Mouse (Mus musculus) midbrain, embryonic 13.5 days (tissue): Measurements from ENCODE around the gene Wwox. TPM values are rescaled to one million over a fixed set of nuclear protein-coding genes. Genes with fewer than 3 reads are reported as not detected.

Experiments
- ATAC-seq: fragments of 200-750 bp; cut with Nextera tagmentation; 2 replicates; pipeline ENCODE4 v1.8.0; 2017; ENCODE audit warnings: mild to moderate bottlenecking, moderate TSS enrichment, moderate library complexity
- H3K27ac ChIP-seq: fragments of 300-500 bp; sonication (generic); 2 replicates; pipeline ENCODE4 v1.5.1; 2015; ENCODE audit warnings: inconsistent platforms, mild to moderate bottlenecking, moderate library complexity
- H3K27me3 ChIP-seq: fragments of 300-500 bp; sonication (generic); 2 replicates; pipeline ENCODE4 v1.6.1; 2015; ENCODE audit warnings: mild to moderate bottlenecking, inconsistent platforms
- H3K36me3 ChIP-seq: fragments of 300-500 bp; sonication (generic); 2 replicates; pipeline ENCODE4 v1.6.1; 2015; ENCODE audit warnings: mild to moderate bottlenecking, inconsistent platforms
- H3K4me1 ChIP-seq: fragments of 300-500 bp; sonication (generic); replicated peaks from 2 replicates; pipeline ENCODE4 v1.6.1; 2015; ENCODE audit warnings: inconsistent platforms
- H3K4me2 ChIP-seq: fragments of 300-500 bp; sonication (generic); replicated peaks from 2 replicates; pipeline ENCODE4 v1.6.1; 2015; ENCODE audit warnings: moderate library complexity, mild to moderate bottlenecking, inconsistent platforms
- H3K4me3 ChIP-seq: fragments of 300-500 bp; sonication (generic); replicated peaks from 2 replicates; pipeline ENCODE4 v1.5.1; 2015; ENCODE audit warnings: mild to moderate bottlenecking, inconsistent platforms
- H3K9ac ChIP-seq: fragments of 300-500 bp; sonication (generic); replicated peaks from 2 replicates; pipeline ENCODE4 v1.6.1; 2015; ENCODE audit warnings: mild to moderate bottlenecking, inconsistent platforms
- H3K9me3 ChIP-seq: fragments of 300-500 bp; sonication (generic); 2 replicates; pipeline ENCODE4 v1.6.1; 2016; ENCODE audit warnings: mild to moderate bottlenecking, inconsistent platforms
- WGBS: fragments of 180-500 bp; shearing (Covaris S2); methylation state at CpG from one replicate; pipeline ENCODE4 v1.1.7; 2015; 5-methylcytosine and 5-hydroxymethylcytosine counted together
- polyA plus RNA-seq: library from polyadenylated mRNA; unstranded; fragments of >200 nt; fragmentation: Nextera tagmentation; extraction: Ambion mirVana; gene quantifications from 2 replicates; pipeline ENCODE4 v1.2.1, GENCODE M21; 2015

The Wwox gene
- polyA plus RNA-seq, 1 experiment from 2014 or later: 12.4 TPM

GRCm38 (mm10) chr8:115088162-115088561 lies 648.7 kb downstream of the Wwox start:
- H3K9me3 ChIP-seq: no peaks in the 10 kb centered on the region
- H3K9ac ChIP-seq: no peak overlapping the region
- H3K4me2 ChIP-seq: no peak overlapping the region
- H3K4me1 ChIP-seq: no peaks in the 10 kb centered on the region
- H3K27ac ChIP-seq: no peak overlapping the region
- no peaks in the 10 kb centered on the region for H3K36me3 ChIP-seq
- H3K4me3 ChIP-seq: no peak overlapping the region
- ATAC-seq: no peak
- no peaks in the 10 kb centered on the region for H3K27me3 ChIP-seq

GRCm38 (mm10) chr8:115089744-115090143 lies 650.3 kb downstream of the Wwox start:
- Histone ChIP-seq H3K27me3 (peaks cover 3% of the 10 kb centered on the region; the same call in 1 of the 2 replicates), H3K4me3 (no peak overlapping the region), H3K4me2 (no peak overlapping the region), H3K9me3 (no peaks in the 10 kb centered on the region), H3K9ac (no peak overlapping the region), H3K27ac (no peak overlapping the region), H3K36me3 (no peaks in the 10 kb centered on the region), H3K4me1 (no peaks in the 10 kb centered on the region)
- ATAC-seq: no peak
- 84% methylated on average over 7 of the region's 7 CpGs for WGBS

GRCm38 (mm10) chr8:115090202-115090601 lies 650.7 kb downstream of the Wwox start:
- Histone ChIP-seq H3K9me3 (no peaks in the 10 kb centered on the region), H3K27ac (no peak overlapping the region), H3K27me3 (peaks cover 3% of the 10 kb centered on the region; the same call in 1 of the 2 replicates), H3K4me2 (no peak overlapping the region), H3K9ac (no peak overlapping the region), H3K36me3 (no peaks in the 10 kb centered on the region), H3K4me3 (no peak overlapping the region), H3K4me1 (no peaks in the 10 kb centered on the region)
- no peak for ATAC-seq
- WGBS: 91% methylated on average over 5 of the region's 5 CpGs

- no peak overlapping the region for H3K4me2 ChIP-seq
- no peak overlapping the region for H3K4me3 ChIP-seq
- H3K9ac ChIP-seq: no peak overlapping the region
- H3K4me1 ChIP-seq: no peaks in the 10 kb centered on the region
- 83% methylated on average over 4 of the region's 4 CpGs for WGBS
- no peak overlapping the region for H3K27ac ChIP-seq
- H3K9me3 ChIP-seq: no peaks in the 10 kb centered on the region
- no peak for ATAC-seq
- H3K36me3 ChIP-seq: no peaks in the 10 kb centered on the region
- H3K27me3 ChIP-seq: peaks cover 7% of the 10 kb centered on the region; the same call in 1 of the 2 replicates
These were observed 656.1 kb downstream of the Wwox start for GRCm38 (mm10) chr8:115095548-115095947.

GRCm38 (mm10) chr8:115097988-115098562 lies 658.6 kb downstream of the Wwox start:
- WGBS: 90% methylated on average over 9 of the region's 9 CpGs
- no peak for ATAC-seq
- H3K27ac ChIP-seq: no peak overlapping the region
- H3K36me3 ChIP-seq: no peaks in the 10 kb centered on the region
- H3K4me2 ChIP-seq: no peak overlapping the region
- H3K9ac ChIP-seq: no peak overlapping the region
- H3K27me3 ChIP-seq: peaks cover 7% of the 10 kb centered on the region; the same call in 1 of the 2 replicates
- H3K4me1 ChIP-seq: no peaks in the 10 kb centered on the region
- H3K9me3 ChIP-seq: no peaks in the 10 kb centered on the region
- H3K4me3 ChIP-seq: no peak overlapping the region

GRCm38 (mm10) chr8:115109309-115109708 lies 669.9 kb downstream of the Wwox start:
- 78% methylated on average over 3 of the region's 3 CpGs for WGBS
- no peak overlapping the region for H3K4me2 ChIP-seq
- no peak overlapping the region for H3K9ac ChIP-seq
- H3K4me1 ChIP-seq: peaks cover 15% of the 10 kb centered on the region
- no peak for ATAC-seq
- no peaks in the 10 kb centered on the region for H3K27me3 ChIP-seq
- no peak overlapping the region for H3K4me3 ChIP-seq
- H3K9me3 ChIP-seq: no peaks in the 10 kb centered on the region
- no peak overlapping the region for H3K27ac ChIP-seq
- H3K36me3 ChIP-seq: no peaks in the 10 kb centered on the region

- Histone ChIP-seq H3K9ac (no peak overlapping the region), H3K4me3 (no peak overlapping the region), H3K4me1 (peaks cover 18% of the 10 kb centered on the region), H3K4me2 (no peak overlapping the region), H3K36me3 (no peaks in the 10 kb centered on the region), H3K27ac (no peak overlapping the region), H3K27me3 (no peaks in the 10 kb centered on the region), H3K9me3 (no peaks in the 10 kb centered on the region)
- WGBS: 87% methylated on average over 9 of the region's 9 CpGs
- ATAC-seq: no peak
These were observed 671.0 kb downstream of the Wwox start for GRCm38 (mm10) chr8:115110423-115110822.

- no peak overlapping the region for H3K9ac ChIP-seq
- no peak for ATAC-seq
- no peak overlapping the region for H3K4me2 ChIP-seq
- no peaks in the 10 kb centered on the region for H3K36me3 ChIP-seq
- H3K9me3 ChIP-seq: no peaks in the 10 kb centered on the region
- no peaks in the 10 kb centered on the region for H3K27me3 ChIP-seq
- H3K4me1 ChIP-seq: peaks cover 14% of the 10 kb centered on the region
- H3K27ac ChIP-seq: no peak overlapping the region
- no peak overlapping the region for H3K4me3 ChIP-seq
- 95% methylated on average over 2 of the region's 2 CpGs for WGBS
These were observed 672.6 kb downstream of the Wwox start for GRCm38 (mm10) chr8:115112062-115112461.

GRCm38 (mm10) chr8:115114498-115114897 lies 675.0 kb downstream of the Wwox start:
- WGBS: 32% methylated on average over 6 of the region's 6 CpGs
- no peak for ATAC-seq
- H3K27me3 ChIP-seq: no peaks in the 10 kb centered on the region
- peaks cover 4% of the 10 kb centered on the region; the same call in 1 of the 2 replicates for H3K4me1 ChIP-seq
- H3K4me2 ChIP-seq: no peak overlapping the region
- no peak overlapping the region for H3K4me3 ChIP-seq
- no peaks in the 10 kb centered on the region for H3K36me3 ChIP-seq
- H3K9ac ChIP-seq: no peak overlapping the region
- H3K9me3 ChIP-seq: no peaks in the 10 kb centered on the region
- H3K27ac ChIP-seq: no peak overlapping the region

- WGBS: 46% methylated on average over 7 of the region's 7 CpGs
- no peak for ATAC-seq
These were observed 686.6 kb downstream of the Wwox start for GRCm38 (mm10) chr8:115126081-115126480.

GRCm38 (mm10) chr8:115126674-115127073 lies 687.2 kb downstream of the Wwox start:
- no peak overlapping the region for H3K27ac ChIP-seq
- H3K36me3 ChIP-seq: no peaks in the 10 kb centered on the region
- no peak overlapping the region for H3K4me3 ChIP-seq
- no peaks in the 10 kb centered on the region for H3K4me1 ChIP-seq
- ATAC-seq: no peak
- WGBS: 90% methylated on average over 5 of the region's 5 CpGs
- no peaks in the 10 kb centered on the region for H3K27me3 ChIP-seq
- H3K4me2 ChIP-seq: no peak overlapping the region
- H3K9me3 ChIP-seq: no peaks in the 10 kb centered on the region
- H3K9ac ChIP-seq: no peak overlapping the region

More at GRCm38 (mm10) chr8:115126081-115126480, 686.6 kb downstream of the Wwox start:
- Histone ChIP-seq H3K4me1 (no peaks in the 10 kb centered on the region), H3K9ac (no peak overlapping the region), H3K4me3 (no peak overlapping the region), H3K9me3 (no peaks in the 10 kb centered on the region), H3K4me2 (no peak overlapping the region), H3K27ac (no peak overlapping the region), H3K27me3 (no peaks in the 10 kb centered on the region), H3K36me3 (no peaks in the 10 kb centered on the region)

- Histone ChIP-seq H3K9me3 (no peaks in the 10 kb centered on the region), H3K36me3 (no peaks in the 10 kb centered on the region), H3K27me3 (no peaks in the 10 kb centered on the region), H3K27ac (no peak overlapping the region), H3K4me3 (no peak overlapping the region), H3K4me2 (no peak overlapping the region), H3K4me1 (peaks cover 14% of the 10 kb centered on the region), H3K9ac (no peak overlapping the region)
- no peak for ATAC-seq
- WGBS: 95% methylated on average over 4 of the region's 4 CpGs
These were observed 689.9 kb downstream of the Wwox start for GRCm38 (mm10) chr8:115129307-115129706.

GRCm38 (mm10) chr8:115133119-115133518 lies 693.7 kb downstream of the Wwox start:
- Histone ChIP-seq H3K27me3 (no peaks in the 10 kb centered on the region), H3K4me3 (no peak overlapping the region), H3K4me2 (no peak overlapping the region), H3K4me1 (peaks cover 14% of the 10 kb centered on the region), H3K9ac (no peak overlapping the region), H3K9me3 (no peaks in the 10 kb centered on the region), H3K27ac (no peak overlapping the region), H3K36me3 (no peaks in the 10 kb centered on the region)
- no peak for ATAC-seq
- 75% methylated on average over 17 of the region's 17 CpGs for WGBS
